Mouse (Mus musculus) kidney, adult 11 months (tissue): ENCODE results near the gene Ddx1.
A peak's percentile ranks its signal among the peaks of the same experiment; 100 is the strongest.
"Not testable (repeated sequence)": the region's sequence is repeated elsewhere in the genome, so short reads cannot be mapped to it uniquely, and the experiment has no call there.

Experiments used
- DNase-seq: peaks from one replicate; pipeline ENCODE4 v3.0.0; 2022

Gene Ddx1

DNA sequence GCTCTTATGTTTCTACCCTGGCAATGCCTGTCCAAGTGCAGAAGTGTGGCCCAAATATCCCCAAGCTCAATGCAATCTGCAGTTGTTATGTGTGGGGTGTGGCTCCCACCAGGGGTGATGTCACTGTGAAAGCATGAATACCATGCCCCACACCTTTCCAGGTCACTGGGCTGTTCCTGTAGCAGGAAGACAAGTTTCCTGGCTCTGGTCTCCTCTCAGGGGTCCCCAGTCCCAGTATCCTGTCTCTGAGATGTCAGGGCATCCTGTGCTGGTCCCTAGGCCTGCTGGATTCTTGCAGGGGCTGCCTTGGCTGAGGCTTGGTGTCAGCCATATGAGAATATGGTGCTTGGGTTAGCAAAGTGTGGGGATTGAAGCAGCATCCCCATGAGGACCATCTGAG lies 46.7 kb downstream of the Ddx1 start:
- DNase-seq: no peak

DNA sequence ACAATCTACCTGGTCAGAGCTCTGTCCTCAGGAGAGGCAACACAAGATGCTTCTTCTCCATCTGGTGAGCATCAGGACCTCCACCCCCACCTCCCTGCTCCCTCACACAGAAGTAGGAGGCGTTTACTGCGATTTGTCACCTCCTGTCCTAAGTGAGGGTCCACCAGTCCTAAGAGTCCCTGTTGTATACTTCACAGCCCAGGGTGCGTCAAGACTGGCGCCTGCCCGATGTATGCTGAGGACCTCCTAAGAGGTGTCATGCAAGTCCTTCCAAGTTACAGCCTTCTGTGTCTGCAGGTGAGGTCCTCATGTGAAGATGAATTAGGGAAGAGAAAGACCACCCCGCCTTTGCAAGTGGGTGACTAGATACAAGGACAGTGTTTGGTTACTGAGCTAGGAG lies 48.4 kb downstream of the Ddx1 start:
- no peak for DNase-seq

DNA sequence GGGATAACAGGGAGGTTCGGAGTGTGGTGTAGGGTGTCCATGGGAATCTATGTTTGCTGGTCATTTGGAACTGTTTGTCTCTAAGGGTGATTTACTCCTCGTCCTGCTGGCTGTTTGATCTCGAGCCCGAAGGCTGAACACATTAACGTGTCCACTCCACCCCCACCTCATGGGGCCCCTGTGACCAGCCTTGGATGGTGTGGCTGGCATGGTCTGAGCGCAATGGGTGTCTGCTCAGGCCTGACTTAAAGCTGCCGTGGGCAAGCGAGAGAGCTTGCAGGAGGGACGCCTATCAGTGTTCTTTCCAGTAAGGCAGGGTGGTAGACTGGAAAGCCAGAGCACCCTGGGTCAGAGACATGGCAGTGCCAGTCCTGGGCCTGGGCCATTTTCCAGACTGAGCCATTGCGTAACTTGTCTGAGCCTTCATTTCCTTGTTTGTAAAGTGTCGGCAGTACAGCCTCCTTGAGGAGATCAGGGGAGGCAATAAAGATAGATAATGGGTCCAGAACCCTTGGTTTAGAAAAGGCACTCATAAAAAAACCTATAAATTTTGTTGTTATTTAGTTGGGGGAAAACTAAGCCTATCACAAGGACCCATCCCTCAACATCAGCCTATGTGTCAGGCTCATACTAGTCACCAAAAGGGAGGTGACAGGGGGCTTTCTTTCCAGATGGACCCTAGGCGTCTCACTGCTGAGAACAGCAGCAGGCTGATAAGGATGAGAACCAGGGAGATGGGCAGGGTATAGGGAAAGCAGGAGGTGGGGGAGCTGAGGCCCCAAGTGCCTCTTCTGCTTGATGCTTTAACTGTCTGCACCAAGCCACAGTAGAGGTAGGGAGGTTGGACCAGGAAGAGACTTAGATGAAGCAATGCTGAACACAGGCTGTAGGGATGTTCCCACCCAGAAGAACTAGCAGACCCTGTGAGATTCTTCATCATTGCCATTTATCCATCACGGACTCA lies 49.4 kb downstream of the Ddx1 start:
- DNase-seq: no peak

DNA sequence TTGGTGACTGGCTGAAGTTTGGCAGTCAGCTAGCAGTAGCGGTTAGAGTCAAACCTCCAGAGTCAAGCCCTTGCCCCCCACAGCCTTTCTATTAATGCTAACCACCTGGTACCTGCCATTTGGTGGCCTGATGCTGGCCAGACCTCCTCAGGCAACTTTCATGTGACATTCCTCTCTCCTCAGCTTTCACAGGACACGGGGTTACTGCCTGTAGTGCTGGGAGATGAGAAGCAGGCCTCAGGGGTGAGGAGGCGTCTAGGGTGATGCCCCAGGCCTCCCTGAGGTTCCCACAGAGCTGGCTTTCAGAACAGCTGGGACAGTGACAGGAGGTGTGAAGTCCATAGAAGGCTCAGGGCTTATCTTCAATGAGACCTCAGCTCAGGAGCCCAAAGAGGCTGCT lies 50.9 kb downstream of the Ddx1 start:
- DNase-seq: no peak

DNA sequence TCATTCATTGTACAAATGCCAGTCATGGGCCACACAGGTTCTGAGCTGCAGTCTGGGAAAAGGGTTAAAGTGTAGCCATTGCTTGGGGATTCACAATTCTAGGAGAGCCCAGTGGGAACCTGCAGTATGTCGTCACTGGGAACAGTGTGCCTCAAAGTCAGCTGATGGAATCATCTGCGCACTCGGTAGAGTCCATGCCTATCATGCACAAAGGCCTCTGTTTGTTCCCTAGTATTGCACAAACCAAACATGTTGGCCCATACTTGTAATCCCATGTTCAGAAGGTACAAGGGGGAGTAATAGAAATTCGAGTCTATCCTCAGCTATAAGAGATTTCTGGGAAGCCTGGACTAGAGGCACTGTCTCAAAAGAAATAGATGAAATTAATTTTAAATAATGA lies 52.9 kb downstream of the Ddx1 start:
- DNase-seq: no peak

DNA sequence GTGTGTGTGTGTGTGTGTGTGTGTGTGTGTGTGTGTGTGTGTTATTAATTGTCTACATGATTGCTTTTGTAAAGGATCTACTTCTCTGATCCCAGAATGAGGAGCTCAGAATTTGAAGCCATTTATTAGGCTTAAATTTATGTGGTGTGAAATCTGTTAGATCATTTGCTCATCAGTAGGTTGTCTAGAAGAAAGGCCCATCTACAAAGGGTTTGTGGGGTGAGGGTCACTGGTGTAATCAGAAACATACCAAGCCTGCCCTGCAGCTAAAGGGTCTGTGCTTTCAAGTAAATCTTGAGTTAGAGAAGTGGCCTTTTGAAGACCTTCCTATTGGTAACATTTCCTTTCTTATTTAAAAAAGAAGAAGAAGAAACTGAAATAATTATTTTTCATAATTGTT lies 53.5 kb downstream of the Ddx1 start:
- no peak for DNase-seq

DNA sequence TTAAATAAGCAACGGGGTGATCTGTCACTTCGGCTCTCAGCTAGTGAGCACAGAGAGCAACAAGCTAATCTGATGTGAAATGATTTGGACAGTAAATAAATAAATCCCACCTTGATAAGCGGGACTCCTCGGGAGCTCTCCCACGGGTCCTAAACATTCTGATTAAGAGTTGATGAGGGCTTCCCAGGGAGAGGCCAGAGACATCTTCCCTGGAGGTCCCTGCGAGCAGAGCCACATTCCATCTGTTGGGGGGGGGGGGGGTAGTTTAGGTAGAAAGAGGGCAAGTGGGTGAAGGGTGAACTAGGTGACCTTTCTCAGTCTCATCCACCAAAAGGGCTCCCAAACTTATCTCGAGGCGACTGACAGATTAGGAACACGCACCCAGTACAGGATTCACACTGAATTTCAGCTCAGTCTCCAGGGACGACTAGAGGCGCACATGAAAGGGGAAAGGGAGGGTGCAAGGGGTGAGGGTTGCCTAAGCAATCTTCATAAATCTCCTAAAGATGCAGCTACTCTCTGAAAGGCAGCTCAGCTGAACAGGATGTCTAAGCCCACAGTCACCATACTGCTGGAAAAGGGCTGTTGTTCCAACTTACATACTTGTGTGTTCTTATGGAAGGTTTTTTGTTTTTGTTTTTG lies 60.8 kb downstream of the Ddx1 start:
- no peak for DNase-seq

DNA sequence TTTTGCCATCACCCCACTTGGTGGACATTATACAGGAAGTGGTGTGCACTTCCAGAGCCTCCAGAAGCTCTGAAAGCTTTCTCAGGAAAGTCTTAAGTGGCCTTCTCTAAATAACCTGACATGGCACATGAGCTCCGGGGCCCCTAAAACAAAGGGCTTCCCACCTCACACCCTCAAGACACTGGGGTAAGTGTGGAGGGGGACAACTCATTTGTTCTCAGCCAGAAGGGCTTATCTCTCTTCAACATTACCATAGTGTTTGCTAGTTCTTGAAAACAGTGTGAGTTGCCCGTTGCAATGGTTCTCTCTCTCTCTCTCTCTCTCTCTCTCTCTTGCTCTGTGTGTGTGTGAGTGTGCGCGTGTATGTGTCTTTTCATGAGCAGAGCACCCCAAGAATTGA lies 62.8 kb downstream of the Ddx1 start:
- DNase-seq: no peak

DNA sequence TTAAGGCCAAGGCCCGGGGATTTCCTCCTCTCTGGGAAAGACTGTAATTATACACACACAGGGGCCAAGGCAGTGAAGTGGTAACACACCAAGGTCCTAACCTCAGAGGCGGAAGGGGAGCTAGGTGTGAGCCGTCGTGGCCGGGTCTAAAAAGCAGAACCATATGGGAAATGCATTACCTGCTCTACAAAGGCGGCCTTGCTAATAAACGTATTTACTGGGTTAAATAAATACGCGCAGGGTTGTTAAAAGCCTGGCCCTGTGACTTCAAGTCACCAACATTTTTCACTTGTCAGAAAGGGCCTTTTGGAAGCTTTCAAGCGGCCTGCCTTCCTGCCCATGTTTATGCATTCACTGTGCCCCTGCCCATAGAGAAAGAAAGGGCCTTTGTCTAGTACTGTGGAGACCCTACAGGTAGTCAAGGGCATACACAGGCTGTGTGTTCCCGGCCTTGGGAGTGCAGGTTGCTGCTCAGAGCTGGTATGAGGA lies 64.1 kb downstream of the Ddx1 start:
- DNase-seq: no peak

DNA sequence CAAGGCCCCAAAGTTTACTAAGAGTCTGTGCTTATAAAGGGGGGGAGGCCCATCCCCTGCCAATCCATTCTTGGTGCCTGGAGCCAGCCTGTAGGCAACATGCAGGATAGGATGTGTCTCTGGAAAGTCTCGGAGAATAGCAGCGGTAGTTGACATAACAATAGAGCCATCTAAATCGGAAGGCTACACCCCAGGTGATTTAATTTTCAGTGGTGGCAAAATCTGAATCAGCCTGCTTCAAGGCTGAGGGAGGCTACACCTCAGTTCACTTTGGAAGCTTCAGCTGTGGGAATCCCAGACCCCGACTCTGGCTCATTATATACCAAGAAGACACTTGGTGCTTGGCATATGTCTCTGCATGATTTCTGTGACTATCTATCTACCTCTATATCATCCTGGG lies 64.9 kb downstream of the Ddx1 start:
- not testable (repeated sequence) for DNase-seq

DNA sequence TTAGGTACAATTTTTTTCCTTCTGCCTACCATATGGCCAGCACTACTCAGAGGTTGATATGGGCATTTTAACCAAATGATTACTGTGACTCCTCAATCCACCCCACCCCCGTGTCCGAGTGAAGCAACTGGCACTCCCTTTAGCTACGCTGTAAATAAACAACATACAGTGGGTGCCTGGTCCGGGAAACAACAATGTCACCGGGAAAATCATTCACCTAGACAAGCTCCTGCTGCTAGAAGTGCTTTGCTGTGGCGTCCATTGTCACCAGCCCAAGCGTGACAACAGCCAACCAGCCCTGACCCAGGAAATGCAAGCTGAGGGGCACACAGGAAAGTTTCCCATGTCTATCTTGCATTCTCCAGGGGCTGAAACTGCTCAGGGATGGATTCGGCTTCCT lies 66.8 kb downstream of the Ddx1 start:
- DNase-seq: peak; percentile 52

DNA sequence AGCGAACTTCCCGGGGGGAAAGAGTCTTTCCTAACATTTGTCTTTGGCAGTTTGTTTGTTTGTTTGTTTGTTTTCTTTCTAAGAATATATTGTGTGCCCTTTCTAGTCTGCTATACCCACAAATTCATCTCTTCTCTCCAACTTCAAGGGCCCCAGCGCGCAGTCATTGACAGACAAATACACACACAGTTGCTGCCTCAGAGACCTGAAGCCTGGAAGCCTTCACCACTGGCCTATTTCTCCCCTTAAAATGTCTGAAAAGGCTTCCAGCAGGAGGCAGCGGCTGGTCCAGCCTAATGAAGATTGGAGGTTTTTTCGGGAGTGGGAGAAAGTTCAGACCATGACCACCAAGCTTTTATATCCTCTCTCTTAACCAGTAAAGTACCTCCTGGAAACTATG lies 67.3 kb downstream of the Ddx1 start:
- no peak for DNase-seq

DNA sequence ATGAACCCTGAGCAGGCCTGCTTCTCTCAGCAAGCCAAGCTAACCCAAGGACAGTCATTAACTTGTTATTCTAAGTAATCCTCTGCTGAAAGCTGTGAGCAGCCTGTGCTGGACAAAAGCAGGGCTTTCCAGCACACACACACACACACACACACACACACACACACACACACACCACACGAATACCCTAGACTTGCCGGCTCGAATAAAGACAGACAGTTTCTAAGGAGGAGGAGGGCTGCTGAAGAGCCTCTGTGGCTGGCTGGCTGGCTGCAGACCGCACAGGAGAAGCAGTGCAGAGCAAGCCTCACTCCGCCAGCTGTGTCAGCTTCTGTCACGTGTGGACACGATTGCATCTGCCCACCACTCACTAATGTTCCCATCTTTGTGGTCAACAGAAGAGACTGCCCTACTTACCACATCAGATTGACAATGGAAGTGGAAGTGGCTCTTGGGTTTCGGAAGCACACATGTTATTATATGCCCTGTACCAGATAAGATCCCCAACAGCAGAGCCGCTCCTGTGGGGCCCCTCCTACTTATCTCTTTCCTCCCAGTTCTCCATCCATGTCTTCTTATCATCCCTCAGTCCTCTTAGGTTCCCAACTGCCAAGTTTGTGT lies 68.2 kb downstream of the Ddx1 start:
- peak; percentile 57 for DNase-seq

DNA sequence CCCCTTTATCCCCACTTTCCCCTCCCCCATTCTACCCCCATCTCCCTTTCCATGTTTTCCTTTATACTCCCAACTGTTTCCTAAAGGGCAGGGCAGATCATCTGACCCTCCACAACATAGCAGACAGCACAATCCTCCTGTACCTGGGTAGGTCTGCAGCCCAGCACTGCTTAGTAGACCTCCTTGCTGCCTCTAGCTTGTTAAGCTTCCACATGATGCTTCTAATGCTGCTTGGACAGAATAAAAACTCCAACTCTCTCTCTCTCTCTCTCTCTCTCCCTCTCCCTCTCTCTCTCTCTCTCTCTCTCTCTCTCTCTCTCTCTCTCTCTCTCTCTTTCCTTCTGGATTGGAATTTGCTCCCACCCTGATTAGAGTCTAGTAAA lies 68.7 kb downstream of the Ddx1 start:
- no peak for DNase-seq

DNA sequence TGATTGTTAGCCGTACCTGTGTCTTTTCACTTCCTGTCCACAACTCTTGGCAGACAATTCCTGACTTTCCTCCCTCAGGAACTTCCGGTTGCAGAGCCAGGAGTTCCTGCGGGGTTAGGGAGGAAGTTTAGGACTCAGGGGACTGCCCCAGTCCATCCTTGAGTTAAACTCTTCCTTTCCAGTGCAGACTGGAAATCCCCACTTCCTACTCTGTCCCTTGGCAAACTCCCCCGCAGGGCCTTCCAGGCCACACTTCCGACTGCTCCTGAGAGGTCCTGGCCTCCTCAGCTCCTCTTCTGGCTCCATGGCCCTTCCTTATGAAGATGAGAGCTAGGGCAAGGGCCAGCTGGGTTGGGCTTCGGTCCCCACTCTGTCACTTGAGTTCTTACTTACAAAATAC lies 71.4 kb downstream of the Ddx1 start:
- DNase-seq: peak; percentile 28

DNA sequence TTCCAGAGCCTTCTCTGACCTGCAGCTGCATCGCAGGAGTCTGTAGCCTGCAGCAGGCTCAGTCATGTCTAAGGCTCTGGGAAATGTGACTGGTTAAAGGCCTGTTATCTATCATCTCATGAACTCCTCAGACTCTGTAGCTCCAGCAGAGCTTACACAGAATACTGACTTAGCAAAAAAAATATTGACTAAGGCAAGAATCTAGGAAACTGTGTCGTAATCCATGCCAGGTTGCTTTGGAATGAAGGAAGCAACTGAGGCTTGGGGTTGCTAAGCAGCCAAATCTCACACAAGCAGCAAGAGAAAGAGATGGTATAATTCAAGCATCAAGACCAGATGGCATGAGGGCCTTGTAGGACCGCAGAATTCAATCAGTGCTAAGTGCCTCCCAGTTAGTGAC lies 72.1 kb downstream of the Ddx1 start:
- DNase-seq: no peak

DNA sequence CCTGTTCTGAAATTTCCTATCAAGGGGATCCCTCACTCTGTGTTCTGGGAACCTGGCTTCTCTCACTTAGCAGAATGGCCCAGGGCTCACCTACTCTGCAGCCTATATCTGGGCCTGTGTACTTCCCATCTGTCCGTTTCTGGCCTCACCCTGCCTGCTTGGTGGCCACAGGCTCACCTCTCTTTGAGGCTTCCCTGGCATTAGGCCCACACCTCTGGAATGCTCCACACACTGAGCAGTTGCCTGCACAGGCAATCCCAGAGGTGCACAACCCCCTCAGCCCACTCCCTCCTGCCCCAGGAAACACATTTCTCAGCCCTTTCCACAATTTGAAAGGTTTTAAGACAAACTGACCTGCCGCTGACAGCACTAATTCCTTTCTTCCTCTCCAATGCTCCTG lies 72.9 kb downstream of the Ddx1 start:
- DNase-seq: no peak

DNA sequence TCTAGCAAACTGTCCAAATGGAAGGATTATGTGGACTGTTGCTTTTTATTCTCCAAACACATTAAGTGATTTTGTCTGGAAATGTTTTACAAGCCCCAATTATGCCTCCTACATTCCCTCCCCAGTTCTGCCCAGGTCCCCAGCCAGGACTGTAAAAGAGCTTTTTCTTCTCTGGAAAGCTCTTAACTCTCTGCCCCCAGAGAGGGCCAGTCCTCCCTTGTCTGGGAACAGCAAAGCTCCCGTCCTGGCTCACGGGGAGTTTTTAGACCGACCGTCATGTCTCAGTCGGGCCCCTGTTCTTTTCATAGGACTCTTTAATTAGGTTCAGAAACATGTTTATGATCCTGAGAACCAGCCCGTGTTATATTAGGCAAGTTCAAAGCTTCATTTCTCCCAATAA lies 75.0 kb downstream of the Ddx1 start:
- no peak for DNase-seq

DNA sequence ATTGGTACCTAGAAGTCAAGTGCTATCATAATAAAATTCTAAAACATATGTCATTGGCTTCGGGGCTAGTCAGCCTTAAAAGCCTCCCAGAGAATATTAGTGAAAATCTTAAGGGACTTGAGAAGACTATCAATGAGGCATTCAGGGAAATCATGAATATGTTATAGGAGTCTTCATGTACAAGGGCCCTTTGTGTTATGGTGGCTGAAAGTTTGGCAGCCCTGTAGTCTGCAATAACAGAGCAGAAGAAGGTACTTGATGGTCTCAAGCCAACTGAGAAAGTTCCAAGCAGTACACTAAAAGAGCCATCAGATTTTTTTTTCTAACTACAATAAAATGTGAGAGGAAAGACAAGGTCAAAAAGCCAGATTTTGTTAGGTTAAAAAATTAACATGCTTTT lies 80.9 kb downstream of the Ddx1 start:
- no peak for DNase-seq

DNA sequence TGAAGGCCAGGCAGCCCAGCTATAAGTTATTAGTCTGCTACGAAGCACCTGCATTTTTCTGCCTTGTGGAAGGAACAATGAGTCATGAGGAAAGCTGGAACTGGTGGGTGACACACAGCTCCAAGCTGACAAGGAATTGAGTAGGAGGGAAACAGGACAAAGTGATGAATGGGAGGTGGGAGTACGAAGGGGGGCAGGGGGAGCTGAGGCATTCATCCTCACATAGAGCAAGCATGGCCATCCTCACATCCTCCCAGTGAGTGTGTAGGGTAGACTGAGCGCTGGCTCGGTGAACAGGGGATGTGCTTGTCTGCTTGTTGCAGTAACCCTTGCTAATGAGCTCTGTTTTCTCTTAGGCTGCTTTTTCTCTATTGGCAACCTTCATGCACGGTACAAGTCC lies 81.9 kb downstream of the Ddx1 start:
- DNase-seq: no peak
